Mouse (Mus musculus) liver, embryonic 14.5 days (tissue): ENCODE results near the gene Plxnb2.

Experiments used
- CTCF ChIP-seq: IDR thresholded peaks from 2 replicates; pipeline ENCODE4 v1.5.1; 2016; ENCODE audit warnings: antibody characterized with exemption, low read depth, control low read depth
- EP300 ChIP-seq: IDR thresholded peaks from 2 replicates; pipeline ENCODE4 v1.6.1; 2016; ENCODE audit warnings: antibody characterized with exemption, low read depth

DNA sequence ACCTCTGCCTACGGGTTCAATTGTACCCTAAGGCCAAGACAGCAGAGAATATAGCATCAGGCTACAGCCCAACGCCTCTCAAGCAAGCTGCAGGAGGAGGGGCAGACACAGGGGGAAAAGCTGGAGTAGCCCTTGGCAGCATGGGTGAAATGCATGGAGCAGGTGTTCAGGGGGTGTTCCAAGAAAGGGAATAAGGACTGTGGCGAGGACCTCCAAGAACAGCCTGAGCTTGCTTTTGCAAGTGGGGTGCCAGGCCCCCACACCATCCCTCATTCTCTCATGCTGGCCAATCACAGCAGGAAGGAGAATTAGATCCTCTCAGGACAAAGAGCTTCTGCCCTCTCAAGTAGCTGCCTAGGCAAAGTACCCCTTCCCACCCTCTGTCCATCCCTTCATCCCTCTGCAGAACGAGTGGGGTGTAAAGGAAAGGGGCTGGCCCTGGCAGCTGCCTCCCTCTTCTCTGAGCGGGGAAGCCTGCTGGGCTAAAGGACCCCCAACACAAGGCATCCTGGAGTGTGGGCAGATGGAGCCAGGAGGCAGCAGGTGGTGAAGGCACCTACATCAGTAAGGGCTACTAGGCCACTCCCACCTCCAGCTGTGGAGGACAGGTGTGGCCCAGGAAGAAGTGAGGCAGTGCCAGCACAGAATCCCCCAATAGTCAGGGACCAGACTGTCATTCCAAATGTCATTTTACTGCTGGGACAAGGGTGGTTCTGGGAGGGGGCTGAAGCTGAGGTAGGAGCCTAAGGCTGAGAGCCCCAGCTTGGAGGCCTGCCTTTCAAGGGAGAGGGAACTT lies 3.8 kb upstream of the Plxnb2 start:
- no peak for TF ChIP-seq EP300
- TF ChIP-seq CTCF = no peak
